Mouse (Mus musculus) lung, postnatal 0 days (tissue): ENCODE measurements around the gene Fmnl1. TPM values are rescaled to one million over a fixed set of nuclear protein-coding genes. Genes with fewer than 3 reads are reported as not detected.

Experiments used
- ATAC-seq: fragments of 200-750 bp; cut with Nextera tagmentation; 2 replicates; pipeline ENCODE4 v1.8.0; 2017; ENCODE audit warnings: moderate library complexity
- DNase-seq: peaks from one replicate; pipeline ENCODE4 v3.0.0-alpha.2; 2016; ENCODE audit warnings: low spot score
- H3K27ac ChIP-seq: fragments of 300-500 bp; sonication (generic); 2 replicates; pipeline ENCODE4 v1.5.1; 2014; ENCODE audit warnings: antibody characterized with exemption, mild to moderate bottlenecking, low read length, mixed read lengths
- H3K27me3 ChIP-seq: fragments of 300-500 bp; sonication (generic); replicated peaks from 2 replicates; pipeline ENCODE4 v1.6.1; 2014; ENCODE audit warnings: low read length, mixed read lengths; ENCODE audit not compliant: insufficient read depth
- H3K36me3 ChIP-seq: fragments of 300-500 bp; sonication (generic); 2 replicates; pipeline ENCODE4 v1.6.1; 2014; ENCODE audit warnings: low read length, mixed read lengths; ENCODE audit not compliant: insufficient read depth
- H3K4me1 ChIP-seq: fragments of 300-500 bp; sonication (generic); 2 replicates; pipeline ENCODE4 v1.6.1; 2014; ENCODE audit warnings: antibody characterized with exemption, low read depth, low read length, mixed read lengths; ENCODE audit not compliant: insufficient read depth
- H3K4me2 ChIP-seq: fragments of 300-500 bp; sonication (generic); replicated peaks from 2 replicates; pipeline ENCODE4 v1.6.1; 2014; ENCODE audit warnings: low read depth, mild to moderate bottlenecking, low read length, moderate library complexity, mixed read lengths
- H3K4me3 ChIP-seq: fragments of 300-500 bp; sonication (generic); 2 replicates; pipeline ENCODE4 v1.5.1; 2014; ENCODE audit warnings: low read depth, low read length
- H3K9ac ChIP-seq: fragments of 300-500 bp; sonication (generic); replicated peaks from 2 replicates; pipeline ENCODE4 v1.6.1; 2014; ENCODE audit warnings: low read depth, mild to moderate bottlenecking
- H3K9me3 ChIP-seq: fragments of 300-500 bp; sonication (generic); 2 replicates; pipeline ENCODE4 v1.6.1; 2016; ENCODE audit warnings: low read length, mixed read lengths
- CTCF ChIP-seq: IDR thresholded peaks from 2 replicates; pipeline ENCODE4 v1.5.1; 2016; ENCODE audit warnings: antibody characterized with exemption, mild to moderate bottlenecking
- EP300 ChIP-seq: IDR thresholded peaks from 2 replicates; pipeline ENCODE4 v1.6.1; 2016; ENCODE audit warnings: antibody characterized with exemption, mild to moderate bottlenecking, control low read depth
- WGBS: fragments of 180-500 bp; shearing (Covaris S2); extraction: QIAGEN DNeasy Blood & Tissue Kit; methylation state at CpG from one replicate; pipeline ENCODE4 v1.1.7; 2014; 5-methylcytosine and 5-hydroxymethylcytosine counted together
- polyA plus RNA-seq: library from polyadenylated mRNA; unstranded; fragments of >200 nt; fragmentation: Nextera tagmentation; extraction: Ambion mirVana; gene quantifications from 2 replicates; pipeline ENCODE4 v1.2.1, GENCODE M21; 2015

Gene Fmnl1
- polyA plus RNA-seq, 1 experiment from 2014 or later: 4.1 TPM

DNA sequence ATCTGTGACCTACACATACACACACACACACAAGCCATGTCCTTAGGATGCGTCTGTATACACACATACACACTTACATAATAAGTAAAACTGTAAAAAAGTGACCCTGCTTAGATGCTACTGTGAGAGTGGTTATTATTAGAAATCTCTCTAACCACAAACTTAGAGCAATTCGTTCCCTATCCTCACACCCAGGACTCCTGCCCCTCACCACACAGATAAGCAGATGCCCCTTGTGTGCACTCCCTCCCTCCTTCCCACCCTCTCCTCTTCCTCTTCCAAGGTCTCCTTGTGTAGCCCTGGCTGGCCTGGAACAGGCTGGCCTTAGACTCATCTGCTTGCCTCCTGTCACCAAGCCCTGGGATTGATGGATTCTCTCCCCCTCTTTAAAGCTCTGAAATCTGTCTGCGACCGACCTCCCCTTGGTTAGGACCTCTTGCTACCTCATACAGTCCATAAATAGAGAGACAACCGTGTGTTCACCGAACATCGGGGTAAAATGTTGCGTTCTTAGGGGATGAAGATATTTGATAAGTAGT is 34.8 kb upstream of the Fmnl1 start:
- H3K4me2 ChIP-seq: no peak overlapping the region
- TF ChIP-seq CTCF: no peak
- TF ChIP-seq EP300: no peak
- DNase-seq (no peak), ATAC-seq (no peak)
- H3K4me3 ChIP-seq: no peak overlapping the region
- H3K27ac ChIP-seq: no peak overlapping the region
- no peaks in the 10 kb centered on the region for H3K9me3 ChIP-seq
- peaks cover 21% of the 10 kb centered on the region for H3K4me1 ChIP-seq
- no peak overlapping the region for H3K9ac ChIP-seq
- H3K27me3 ChIP-seq: no peaks in the 10 kb centered on the region
- 76% methylated on average over 8 of the region's 8 CpGs for WGBS
- no peaks in the 10 kb centered on the region; the same call in 1 of the 2 replicates for H3K36me3 ChIP-seq

DNA sequence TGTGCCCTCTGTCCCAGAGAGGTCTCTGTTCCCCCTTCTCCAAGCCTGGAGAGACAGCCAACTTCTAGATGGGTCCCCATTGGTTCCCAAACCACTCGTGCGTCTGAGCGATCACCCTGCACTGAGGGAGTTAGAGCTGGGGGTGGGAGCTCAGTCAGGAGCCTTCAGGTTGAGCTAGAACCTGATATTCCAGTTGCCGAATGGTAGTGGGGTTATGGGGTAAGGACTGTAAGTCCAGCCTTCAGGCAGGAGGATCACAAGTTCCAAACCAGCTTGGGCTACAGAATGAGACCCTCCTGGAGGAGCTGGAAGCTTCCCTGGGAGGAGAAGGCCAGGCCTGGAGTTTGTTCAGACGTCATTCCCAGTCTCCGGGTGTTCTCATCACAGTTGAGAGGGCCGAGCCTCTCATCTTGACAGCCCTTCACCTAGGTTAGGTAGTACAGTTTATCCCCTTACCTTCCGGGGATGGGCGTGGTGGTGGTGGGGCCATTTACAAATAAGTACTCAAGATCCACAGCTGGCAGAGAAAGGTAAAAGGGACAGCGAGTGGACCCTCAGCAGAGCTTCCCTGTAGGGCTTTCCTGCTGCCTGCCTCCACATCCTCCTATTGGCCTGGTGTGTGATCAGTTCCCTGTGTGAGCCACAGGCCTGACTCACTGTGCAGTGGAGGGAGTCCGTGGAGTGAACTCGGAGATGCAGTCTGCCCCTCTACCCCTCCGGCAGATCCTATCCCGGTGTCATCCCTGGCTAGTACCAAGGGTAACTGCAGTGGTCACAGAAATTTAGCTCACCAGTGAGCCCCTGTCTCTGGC is 30.8 kb upstream of the Fmnl1 start:
- DNase-seq (no peak), ATAC-seq (no peak)
- 73% methylated on average over 14 of the region's 14 CpGs for WGBS
- Histone ChIP-seq H3K27ac (peak overlapping the region; percentile 86), H3K9ac (peak overlapping the region; percentile 1; the same call in 1 of the 2 replicates), H3K4me1 (peaks cover 18% of the 10 kb centered on the region; the same call in 1 of the 2 replicates), H3K36me3 (no peaks in the 10 kb centered on the region; the same call in 1 of the 2 replicates), H3K4me2 (no peak overlapping the region), H3K9me3 (no peaks in the 10 kb centered on the region), H3K27me3 (no peaks in the 10 kb centered on the region), H3K4me3 (no peak overlapping the region)
- TF ChIP-seq EP300: no peak

DNA sequence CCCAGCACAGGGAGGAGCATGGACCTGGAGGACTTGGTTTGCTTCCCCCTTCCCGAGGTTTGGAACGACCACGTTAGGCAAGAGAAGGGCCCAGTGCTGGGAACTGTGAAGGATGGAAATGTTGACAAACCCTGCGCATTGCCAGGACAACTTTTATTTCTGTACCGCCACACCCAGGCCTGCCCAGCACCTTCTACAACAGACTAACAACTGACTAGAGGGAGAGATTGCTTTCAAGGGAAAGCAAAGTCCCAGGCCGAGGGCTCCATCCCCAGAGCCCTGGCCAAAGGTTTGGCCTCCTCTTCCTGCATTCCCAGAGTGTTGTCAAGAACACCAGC is 30.2 kb upstream of the Fmnl1 start:
- ATAC-seq (peak; percentile 17), DNase-seq (peak; percentile 58)
- Histone ChIP-seq H3K9ac (0 out of 2 replicates have a peak overlapping the region, but pooled peaks have one; percentile 1), H3K27me3 (no peaks in the 10 kb centered on the region), H3K4me1 (peaks cover 18% of the 10 kb centered on the region; the same call in 1 of the 2 replicates), H3K4me3 (no peak overlapping the region), H3K4me2 (no peak overlapping the region), H3K27ac (peak overlapping the region; percentile 86), H3K9me3 (no peaks in the 10 kb centered on the region), H3K36me3 (no peaks in the 10 kb centered on the region; the same call in 1 of the 2 replicates)
- TF ChIP-seq EP300 (no peak; the same call in 1 of the 2 replicates), CTCF (no peak)
- 30% methylated on average over 6 of the region's 6 CpGs for WGBS

DNA sequence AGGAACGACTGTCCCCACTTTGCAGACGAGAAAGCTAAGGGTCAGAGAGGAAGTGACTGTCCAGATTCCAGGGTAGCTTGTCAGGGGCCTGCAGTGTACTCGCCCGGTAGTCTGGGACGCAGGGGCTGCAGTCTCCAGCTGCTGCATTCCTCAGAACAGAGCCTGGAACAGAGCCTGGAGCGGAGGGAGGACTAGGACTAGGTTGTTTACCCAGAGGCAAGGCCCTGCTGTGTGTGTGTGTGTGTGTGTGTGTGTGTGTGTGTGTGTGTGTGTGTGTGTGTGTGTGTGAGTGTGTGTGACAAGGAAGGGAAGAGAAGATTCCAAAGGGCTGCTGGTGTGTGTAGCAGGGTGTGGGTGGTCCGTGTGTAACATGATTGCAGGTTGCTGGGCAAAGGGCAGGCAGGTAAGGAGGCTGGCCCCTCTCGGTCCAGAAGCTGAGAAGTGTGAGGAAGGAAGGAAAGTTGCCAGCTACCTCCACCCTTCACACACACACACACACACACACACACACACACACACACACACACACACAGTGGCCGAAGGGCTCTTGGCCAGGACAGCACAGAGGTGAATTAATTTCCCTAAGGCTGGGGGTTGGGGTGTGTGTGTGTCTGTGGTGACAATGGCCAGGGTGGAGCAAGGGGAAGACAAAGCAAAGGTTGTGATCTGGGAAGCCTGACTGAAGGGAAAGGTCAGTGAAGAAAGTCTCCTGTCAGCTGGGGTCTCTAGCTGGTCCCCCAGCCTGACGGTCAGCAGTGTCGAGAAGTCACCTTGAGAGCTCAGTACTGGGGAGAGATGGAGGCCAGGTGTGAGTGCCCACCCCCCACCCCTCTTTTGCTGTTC is 29.6 kb upstream of the Fmnl1 start:
- Histone ChIP-seq H3K9ac (no peak overlapping the region), H3K27ac (peak overlapping the region; percentile 86), H3K9me3 (no peaks in the 10 kb centered on the region), H3K4me3 (no peak overlapping the region), H3K4me1 (peaks cover 18% of the 10 kb centered on the region; the same call in 1 of the 2 replicates), H3K36me3 (no peaks in the 10 kb centered on the region; the same call in 1 of the 2 replicates), H3K27me3 (no peaks in the 10 kb centered on the region), H3K4me2 (no peak overlapping the region)
- peak; percentile 86 for DNase-seq
- 13% methylated on average over 10 of the region's 11 CpGs for WGBS
- TF ChIP-seq CTCF (no peak), EP300 (0 out of 2 replicates have a peak, but pooled peaks have one; percentile 6)
- ATAC-seq: peak; percentile 70

- peak; percentile 33 for DNase-seq
- WGBS: 20% methylated on average over 1 of the region's 1 CpGs
- TF ChIP-seq EP300 (no peak), CTCF (no peak)
- peak overlapping the region; percentile 86 for H3K27ac ChIP-seq
- ATAC-seq: peak; percentile 19; the same call in 1 of the 2 replicates
- H3K9ac ChIP-seq: no peak overlapping the region
- peaks cover 18% of the 10 kb centered on the region; the same call in 1 of the 2 replicates for H3K4me1 ChIP-seq
- peak overlapping the region; percentile 36; the same call in 1 of the 2 replicates for H3K4me2 ChIP-seq
- H3K27me3 ChIP-seq: no peaks in the 10 kb centered on the region
- no peaks in the 10 kb centered on the region for H3K9me3 ChIP-seq
- no peak overlapping the region for H3K4me3 ChIP-seq
- no peaks in the 10 kb centered on the region; the same call in 1 of the 2 replicates for H3K36me3 ChIP-seq
These were observed 29.0 kb upstream of the Fmnl1 start for GRCm38 (mm10) chr11:103141944-103142255.
